Mouse (Mus musculus) testis, adult 2 months (tissue): Measurements from ENCODE around the gene Gse1.

Experiments used
- CTCF ChIP-seq: fragments of 200-500 bp; IDR thresholded peaks from 2 replicates; pipeline ENCODE4 v1.5.1; 2012; ENCODE audit warnings: low read depth, mild to moderate bottlenecking, inconsistent platforms, low read length, moderate library complexity; ENCODE audit not compliant: control insufficient read depth, insufficient read depth, insufficient replicate concordance
- POLR2A ChIP-seq: fragments of 200-500 bp; IDR thresholded peaks from 2 replicates; pipeline ENCODE4 v1.6.1; 2012; ENCODE audit warnings: low read depth, mild to moderate bottlenecking, inconsistent platforms, low read length, moderate library complexity; ENCODE audit not compliant: control insufficient read depth

GRCm38 (mm10) chr8:120581329-120581728, 353.1 kb downstream of the Gse1 start:
- no peak for TF ChIP-seq POLR2A
- TF ChIP-seq CTCF, result no peak
